Mouse (Mus musculus) liver, adult 2 months (tissue): ENCODE measurements around the gene Smim5. TPM values are rescaled to one million over a fixed set of nuclear protein-coding genes. Genes with fewer than 3 reads are reported as not detected.
"Not testable (repeated sequence)": the region's sequence is repeated elsewhere in the genome, so short reads cannot be mapped to it uniquely, and the experiment has no call there.

Experiments
- DNase-seq: peaks from one replicate; pipeline ENCODE4 v3.0.0-alpha.2; 2011; ENCODE audit warnings: low read depth, low spot score; ENCODE audit errors: extremely low read depth
- H3K27ac ChIP-seq: fragments of 200-500 bp; replicated peaks from 2 replicates; pipeline ENCODE4 v1.5.1; 2012; ENCODE audit warnings: low read depth, mild to moderate bottlenecking, control low read depth, inconsistent platforms, low read length; ENCODE audit not compliant: insufficient read depth
- H3K27me3 ChIP-seq: fragments of 200-500 bp; 2 replicates; pipeline ENCODE4 v1.6.1; 2012; ENCODE audit warnings: mild to moderate bottlenecking, moderate library complexity, low read length, inconsistent platforms; ENCODE audit not compliant: control insufficient read depth, insufficient read depth
- H3K36me3 ChIP-seq: fragments of 200-500 bp; 2 replicates; pipeline ENCODE4 v1.6.1; 2012; ENCODE audit warnings: low read length, inconsistent platforms; ENCODE audit not compliant: control insufficient read depth, insufficient read depth
- H3K4me1 ChIP-seq: fragments of 200-500 bp; 2 replicates; pipeline ENCODE4 v1.6.1; 2011; ENCODE audit warnings: low read length; ENCODE audit not compliant: control insufficient read depth, insufficient read depth
- H3K4me3 ChIP-seq: fragments of 200-500 bp; 2 replicates; pipeline ENCODE4 v1.5.1; 2011; ENCODE audit warnings: low read depth, mild to moderate bottlenecking, control low read depth, low read length, moderate library complexity; ENCODE audit not compliant: insufficient read depth
- H3K79me2 ChIP-seq: fragments of 200-500 bp; 2 replicates; pipeline ENCODE4 v1.6.1; 2012; ENCODE audit warnings: inconsistent platforms, mild to moderate bottlenecking, low read length, moderate library complexity; ENCODE audit not compliant: control insufficient read depth, insufficient read depth
- H3K9ac ChIP-seq: fragments of 200-500 bp; 2 replicates; pipeline ENCODE4 v1.6.1; 2012; ENCODE audit warnings: low read depth, mild to moderate bottlenecking, control low read depth, inconsistent platforms, low read length
- CTCF ChIP-seq: fragments of 200-500 bp; IDR thresholded peaks from 2 replicates; pipeline ENCODE4 v1.5.1; 2011; ENCODE audit warnings: low read depth, low read length, control low read depth
- POLR2A ChIP-seq: fragments of 200-500 bp; IDR thresholded peaks from 2 replicates; pipeline ENCODE4 v1.6.1; 2011; ENCODE audit warnings: low read length, control low read depth; ENCODE audit not compliant: insufficient read depth; ENCODE audit errors: extremely low read depth
- WGBS: fragments of 180-500 bp; shearing (Covaris S2); methylation state at CpG from one replicate; pipeline ENCODE4 v1.1.7; 2018; 5-methylcytosine and 5-hydroxymethylcytosine counted together
- polyA plus RNA-seq: library from polyadenylated mRNA; depleted of rRNA; stranded (reverse); fragments of >200 nt; gene quantifications from 2 replicates; pipeline ENCODE4 v1.2.3, GENCODE M21; 2012; rRNA removed
- total RNA-seq: library from RNA; depleted of rRNA; stranded (reverse); fragments of >200 nt; gene quantifications from 2 replicates; pipeline ENCODE4 v1.2.3, GENCODE M21; 2014; rRNA removed

The Smim5 gene
- 0.13 TPM in 1 of 2 replicates, not detected in the other for total RNA-seq
- 0.14 and 0.38 TPM in 2 replicates for polyA plus RNA-seq

GRCm38 (mm10) chr11:115899486-115900266, at the start of gene Smim5:
Gene Smim5, plus strand, starts transcription at chr11:115899966.
- Histone ChIP-seq H3K9ac (no peak within 1 kb of the TSS), H3K4me1 (0 out of 2 replicates have a peak, but pooled peaks cover 1% of the 10 kb centered on the region), H3K79me2 (no peaks in the 10 kb centered on the region), H3K36me3 (no peaks in the 10 kb centered on the region), H3K27ac (no peak within 1 kb of the TSS), H3K27me3 (no peaks in the 10 kb centered on the region), H3K4me3 (no peak within 1 kb of the TSS)
- TF ChIP-seq POLR2A (no peak), CTCF (no peak)
- WGBS: 66% methylated on average over 16 of the region's 16 CpGs
- DNase-seq: no peak

- Histone ChIP-seq H3K27me3 (no peaks in the 10 kb centered on the region), H3K4me1 (peaks cover 13% of the 10 kb centered on the region; the same call in 1 of the 2 replicates), H3K36me3 (peaks cover 14% of the 10 kb centered on the region), H3K4me3 (no peak overlapping the region), H3K9ac (no peak overlapping the region), H3K27ac (no peak overlapping the region), H3K79me2 (no peaks in the 10 kb centered on the region)
- no peak for DNase-seq
- 91% methylated on average over 6 of the region's 6 CpGs for WGBS
- TF ChIP-seq CTCF: no peak
- no peak for TF ChIP-seq POLR2A
These were observed 45.1 kb upstream of the Smim5 start for GRCm38 (mm10) chr11:115854674-115855073.

- not testable (repeated sequence) for H3K27me3 ChIP-seq
These were observed 42.6 kb upstream of the Smim5 start for GRCm38 (mm10) chr11:115857146-115857545.

GRCm38 (mm10) chr11:115857936-115858335, 41.8 kb upstream of the Smim5 start:
- no peak for TF ChIP-seq POLR2A
- no peak for TF ChIP-seq CTCF
- peak; percentile 71 for DNase-seq
- H3K27ac ChIP-seq: no peak overlapping the region
- no peaks in the 10 kb centered on the region for H3K79me2 ChIP-seq
- 33% methylated on average over 13 of the region's 13 CpGs for WGBS
- H3K4me3 ChIP-seq: no peak overlapping the region
- no peak overlapping the region for H3K9ac ChIP-seq
- 0 out of 2 replicates have a peak, but pooled peaks cover 3% of the 10 kb centered on the region for H3K36me3 ChIP-seq
- H3K4me1 ChIP-seq: peaks cover 13% of the 10 kb centered on the region; the same call in 1 of the 2 replicates
- no peaks in the 10 kb centered on the region for H3K27me3 ChIP-seq

More at GRCm38 (mm10) chr11:115857146-115857545, 42.6 kb upstream of the Smim5 start:
- peaks cover 13% of the 10 kb centered on the region; the same call in 1 of the 2 replicates for H3K4me1 ChIP-seq
- not testable (repeated sequence) for H3K79me2 ChIP-seq, DNase-seq, H3K36me3 ChIP-seq, H3K4me3 ChIP-seq, H3K9ac ChIP-seq, H3K27ac ChIP-seq
- WGBS: 95% methylated on average over 4 of the region's 4 CpGs

GRCm38 (mm10) chr11:115858354-115858753, 41.4 kb upstream of the Smim5 start, which contains the start of gene Myo15b:
Gene Myo15b, plus strand, starts transcription at chr11:115858406.
- no peak for DNase-seq
- TF ChIP-seq CTCF: no peak
- no peak for TF ChIP-seq POLR2A
- Histone ChIP-seq H3K79me2 (no peaks in the 10 kb centered on the region), H3K27ac (no peak within 1 kb of the TSS), H3K27me3 (no peaks in the 10 kb centered on the region), H3K4me1 (peaks cover 13% of the 10 kb centered on the region; the same call in 1 of the 2 replicates), H3K36me3 (0 out of 2 replicates have a peak, but pooled peaks cover 3% of the 10 kb centered on the region), H3K4me3 (peak within 1 kb of the TSS; percentile 49; the same call in 1 of the 2 replicates), H3K9ac (peak within 1 kb of the TSS; percentile 75)
- WGBS: 17% methylated on average over 27 of the region's 27 CpGs
